Mouse (Mus musculus): Measurements from ENCODE around the gene Foxo4. TPM values are rescaled to one million over a fixed set of nuclear protein-coding genes. Genes with fewer than 3 reads are reported as not detected.

Gene Foxo4
- 32.6 TPM for polyA plus RNA-seq (2021)

- no peak for TF ChIP-seq CTCF (IDR thresholded peaks at IDR 0.05)
Measured at GRCm38 (mm10) chrX:101253952-101254729, at the start of gene Foxo4. TSS of gene Foxo4 (plus strand) at chrX:101254528.

GRCm38 (mm10) chrX:101221834-101222795, 32.2 kb upstream of the Foxo4 start, which contains the start of gene Snx12:
TSS of gene Snx12 (minus strand) at chrX:101222563.
- DNase-seq (ENCODE audit: low read depth, low spot score) (peak; percentile 83), ATAC-seq (peak; percentile 86)
- in situ Hi-C loops (cut with MboI; ENCODE audit: low pct_unique_long_range_greater_than_20kb), result no loop called here
- TF ChIP-seq CTCF (IDR thresholded peaks at IDR 0.05), result peak; percentile 72
- ChIA-PET CTCF (interaction anchor here (1.4 kb wide), 1 partner anchor 90 kb away, joined by 6 read pairs; no protein-coding TSS in a partner anchor), POLR2A (no interaction called here)
- H3K27me3 ChIP-seq, result peaks cover 13% of the 10 kb centered on the region

More at GRCm38 (mm10) chrX:101253952-101254729, at the start of gene Foxo4:
- H3K27me3 ChIP-seq, result peaks cover 20% of the 10 kb centered on the region
- ATAC-seq, result peak; percentile 86
- POLR2A ChIA-PET, result no interaction called here
- DNase-seq (ENCODE audit: low read depth, low spot score), result peak; percentile 42
- CTCF ChIA-PET, result no interaction called here
- in situ Hi-C loops (cut with MboI; ENCODE audit: low pct_unique_long_range_greater_than_20kb), result no loop called here

GRCm38 (mm10) chrX:101222796-101223162, 31.5 kb upstream of the Foxo4 start:
- POLR2A ChIA-PET, result no interaction called here
- CTCF ChIA-PET, result interaction anchor here (1.4 kb wide), 1 partner anchor 91 kb away, joined by 6 read pairs; no protein-coding TSS in a partner anchor
- DNase-seq (ENCODE audit: low read depth, low spot score) (no peak), ATAC-seq (no peak)
- H3K27me3 ChIP-seq, result peaks cover 13% of the 10 kb centered on the region
- TF ChIP-seq CTCF (IDR thresholded peaks at IDR 0.05), result no peak
- in situ Hi-C loops (cut with MboI; ENCODE audit: low pct_unique_long_range_greater_than_20kb), result no loop called here

GRCm38 (mm10) chrX:101245011-101245410, 9.3 kb upstream of the Foxo4 start:
- no peak for DNase-seq (ENCODE audit: low read depth, low spot score)
- peaks cover 34% of the 10 kb centered on the region for H3K27me3 ChIP-seq
- ChIA-PET CTCF (no interaction called here), POLR2A (no interaction called here)
- TF ChIP-seq CTCF (IDR thresholded peaks at IDR 0.05), result no peak
- no peak for ATAC-seq
- in situ Hi-C loops (cut with MboI; ENCODE audit: low pct_unique_long_range_greater_than_20kb), result no loop called here

- no peak for TF ChIP-seq CTCF (IDR thresholded peaks at IDR 0.05)
- peak; percentile 23 for ATAC-seq
- ChIA-PET CTCF (no interaction called here), POLR2A (no interaction called here)
- H3K27me3 ChIP-seq, result peaks cover 16% of the 10 kb centered on the region
- in situ Hi-C loops (cut with MboI; ENCODE audit: low pct_unique_long_range_greater_than_20kb), result no loop called here
- DNase-seq (ENCODE audit: low read depth, low spot score), result no peak
Measured at GRCm38 (mm10) chrX:101254740-101255139, 412 bp downstream of the Foxo4 start.

- in situ Hi-C loops (cut with MboI; ENCODE audit: low pct_unique_long_range_greater_than_20kb), result no loop called here
- TF ChIP-seq CTCF (IDR thresholded peaks at IDR 0.05), result no peak
- peaks cover 12% of the 10 kb centered on the region for H3K27me3 ChIP-seq
- ChIA-PET CTCF (interaction anchor here (1.1 to 1.2 kb wide), 2 partner anchors 13 to 125 kb away, joined by 3 to 6 read pairs; partner anchors contain the start of gene Gm20489), POLR2A (interaction anchor here (0.6 kb wide), 2 partner anchors 100 to 731 kb away, joined by 3 read pairs; no protein-coding TSS in a partner anchor)
- DNase-seq (ENCODE audit: low read depth, low spot score), result no peak
- no peak for ATAC-seq
Measured at GRCm38 (mm10) chrX:101256603-101257002, 2.3 kb downstream of the Foxo4 start.

- TF ChIP-seq CTCF (IDR thresholded peaks at IDR 0.05), result no peak
- no peak for ATAC-seq
- CTCF ChIA-PET, result no interaction called here
- H3K27me3 ChIP-seq, result peaks cover 16% of the 10 kb centered on the region
- in situ Hi-C loops (cut with MboI; ENCODE audit: low pct_unique_long_range_greater_than_20kb), result no loop called here
- POLR2A ChIA-PET, result interaction anchor here (0.7 kb wide), 1 partner anchor 36 kb away, joined by 6 read pairs; no protein-coding TSS in a partner anchor
- DNase-seq (ENCODE audit: low read depth, low spot score), result no peak
Measured at GRCm38 (mm10) chrX:101260441-101261325, 6.4 kb downstream of the Foxo4 start.

GRCm38 (mm10) chrX:101263892-101264291, 9.6 kb downstream of the Foxo4 start, which contains the start of gene Gm614:
TSS of gene Gm614 (minus strand) at chrX:101263992.
- no peak for DNase-seq (ENCODE audit: low read depth, low spot score)
- H3K27me3 ChIP-seq, result peaks cover 17% of the 10 kb centered on the region
- no peak for ATAC-seq
- in situ Hi-C loops (cut with MboI; ENCODE audit: low pct_unique_long_range_greater_than_20kb), result no loop called here
- no peak for TF ChIP-seq CTCF (IDR thresholded peaks at IDR 0.05)
- ChIA-PET CTCF (no interaction called here), POLR2A (no interaction called here)

GRCm38 (mm10) chrX:101266631-101267030, 12.3 kb downstream of the Foxo4 start:
- TF ChIP-seq CTCF (IDR thresholded peaks at IDR 0.05), result no peak
- ATAC-seq (no peak), DNase-seq (ENCODE audit: low read depth, low spot score) (no peak)
- in situ Hi-C loops (cut with MboI; ENCODE audit: low pct_unique_long_range_greater_than_20kb), result no loop called here
- POLR2A ChIA-PET, result no interaction called here
- peaks cover 26% of the 10 kb centered on the region for H3K27me3 ChIP-seq
- CTCF ChIA-PET, result interaction anchor here (1.2 kb wide), 1 partner anchor 20 kb away, joined by 3 read pairs; no protein-coding TSS in a partner anchor

Measured in Patski (cell line).